Mouse (Mus musculus) bone marrow macrophage, adult 2 months (primary cell): ENCODE results near the gene Hspb1.

Experiments used
- CTCF ChIP-seq: IDR thresholded peaks from 2 replicates; pipeline ENCODE4 v1.5.1; 2012; ENCODE audit warnings: low read depth, mild to moderate bottlenecking, low read length, moderate library complexity
- POLR2A ChIP-seq: IDR thresholded peaks from 2 replicates; pipeline ENCODE4 v1.6.1; 2012; ENCODE audit warnings: mild to moderate bottlenecking, low read depth, low read length, borderline replicate concordance

DNA sequence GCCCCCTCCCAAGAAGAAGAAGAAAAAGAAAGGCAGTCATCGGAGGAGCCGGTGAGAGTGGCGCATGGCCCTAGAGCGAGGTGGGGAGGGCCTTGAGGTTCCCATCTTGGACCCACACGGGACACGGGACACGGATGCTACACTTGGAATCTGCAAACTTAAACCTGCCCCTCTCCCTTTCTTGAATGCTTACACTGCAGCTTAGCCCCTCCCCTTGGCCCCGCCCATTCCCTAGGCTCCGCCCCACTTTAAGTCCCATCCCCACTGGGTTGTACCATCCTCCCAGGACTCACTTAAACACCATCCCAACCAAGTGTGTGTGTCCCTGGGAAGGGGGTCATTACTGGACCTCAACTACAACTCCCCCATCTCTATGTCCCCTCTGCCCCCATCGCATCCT, 35.3 kb upstream of the Hspb1 start:
- no peak for TF ChIP-seq POLR2A
- TF ChIP-seq CTCF = no peak
